Mouse (Mus musculus): ENCODE data around the gene Gm11555.

GRCm38 (mm10) chr11:99614796-99615363 lies 35.2 kb downstream of the Gm11555 start, which contains the start of gene Krtap2-4:
- no peak for TF ChIP-seq CTCF (IDR thresholded peaks at IDR 0.05; ENCODE audit: low read depth)
- TF ChIP-seq EP300 (IDR thresholded peaks at IDR 0.05; ENCODE audit: low read depth), result no peak

Measured in liver, embryonic 14.5 days (tissue).